Mouse (Mus musculus): ENCODE data around the gene Tor3a. TPM values are rescaled to one million over a fixed set of nuclear protein-coding genes. Genes with fewer than 3 reads are reported as not detected.

The Tor3a gene
- polyA plus RNA-seq, 2 experiments: 2.2 to 3.0 TPM

DNA sequence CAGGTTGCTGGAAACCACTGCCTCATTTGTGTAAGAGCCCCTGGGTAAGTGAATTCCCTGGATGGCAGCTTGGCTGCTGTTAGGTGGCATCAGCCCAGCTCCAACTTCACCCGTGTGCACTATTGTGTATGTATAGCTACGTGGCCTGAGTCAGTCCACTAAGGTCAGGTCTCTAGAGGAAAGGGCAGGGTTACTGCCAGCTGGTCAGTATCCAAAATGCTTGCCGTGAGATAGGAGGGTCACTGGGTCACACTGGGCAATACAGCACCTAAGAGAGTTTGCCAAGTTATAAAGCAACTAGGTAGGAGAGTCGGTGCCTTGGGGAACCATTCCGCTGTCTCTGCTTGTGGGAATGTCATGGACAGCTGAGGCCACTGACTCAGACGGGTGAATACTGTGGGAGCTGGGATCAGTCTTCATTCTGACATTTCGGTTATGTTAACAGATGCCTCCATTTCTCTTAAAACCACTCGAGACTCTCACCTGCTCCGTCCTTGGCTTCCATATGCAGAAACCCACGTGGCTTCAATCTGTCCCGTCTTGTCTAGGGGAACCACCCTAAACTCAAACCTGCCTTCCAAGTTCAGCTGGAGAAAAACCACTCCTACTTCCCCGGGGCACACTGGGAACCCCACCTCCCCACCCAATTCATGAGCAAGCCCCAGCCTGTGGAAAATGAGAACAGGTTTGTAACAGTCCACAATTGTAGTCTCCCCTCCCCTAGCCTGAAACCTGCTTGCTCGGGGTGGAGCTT lies 14.1 kb downstream of the Tor3a start:
- DNase-seq (ENCODE audit: low read depth in 3 of 3, low spot score in 3 of 3): no peak
- Histone ChIP-seq H3K4me2 (ENCODE audit: low read depth) (no peak overlapping the region), H3K27ac (no peak overlapping the region), H3K36me3 (replicated peaks; ENCODE audit: control insufficient read depth, insufficient read depth, low read depth) (no peaks in the 10 kb centered on the region), H3K27me3 (ENCODE audit: control insufficient read depth, insufficient read depth, low read length) (no peaks in the 10 kb centered on the region), H3K4me3 (ENCODE audit: insufficient read depth in 1 of 2, low read depth in 2 of 2, low read length in 2 of 2) (no peak overlapping the region), H3K9ac (replicated peaks) (no peak overlapping the region), H3K9me3 (ENCODE audit: control insufficient read depth, low read length) (no peaks in the 10 kb centered on the region), H3K4me1 (replicated peaks; ENCODE audit: control insufficient read depth in 2 of 2, insufficient read depth in 2 of 2, low read length in 1 of 2) (peaks cover 0 to 3% of the 10 kb centered on the region in 2 experiments; a peak in 2 of 4 replicates)
- 58% methylated on average over 13 of the region's 13 CpGs for WGBS (ENCODE audit: insufficient replicate concordance)
- peak; percentile 29; the same call in 1 of the 2 replicates for ATAC-seq (ENCODE audit: insufficient read depth)
- TF ChIP-seq EP300 (IDR thresholded peaks at IDR 0.05; ENCODE audit: low read depth) (no peak), CTCF (IDR thresholded peaks at IDR 0.05; ENCODE audit: low read depth) (no peak)

DNA sequence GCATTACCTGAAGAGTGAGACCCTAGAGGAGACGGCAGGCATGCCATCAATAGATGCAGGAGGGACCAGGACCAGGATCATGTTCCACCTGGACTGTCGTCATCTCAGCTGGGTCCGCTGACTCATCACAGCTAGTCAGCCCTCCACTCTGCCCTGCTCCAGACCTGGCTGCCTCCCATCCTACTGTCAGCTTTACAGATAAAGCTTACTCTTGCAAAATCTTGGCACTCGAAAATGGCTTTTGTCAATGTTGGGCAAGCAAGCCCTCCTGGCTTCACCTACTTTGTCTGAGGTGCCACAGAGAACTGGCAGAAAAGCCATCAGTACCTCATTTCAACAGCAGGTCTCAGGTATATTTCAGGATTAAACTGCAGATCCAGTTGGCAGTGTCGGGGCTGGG lies 15.5 kb downstream of the Tor3a start:
- H3K9ac ChIP-seq (replicated peaks): no peak overlapping the region
- H3K36me3 ChIP-seq (replicated peaks; ENCODE audit: control insufficient read depth, insufficient read depth, low read depth): no peaks in the 10 kb centered on the region
- H3K4me1 ChIP-seq (replicated peaks; ENCODE audit: control insufficient read depth in 2 of 2, insufficient read depth in 2 of 2, low read length in 1 of 2): peaks cover 0 to 3% of the 10 kb centered on the region in 2 experiments; a peak in 2 of 4 replicates
- no peak overlapping the region for H3K27ac ChIP-seq
- DNase-seq (ENCODE audit: low read depth in 3 of 3, low spot score in 3 of 3) (no peak), ATAC-seq (ENCODE audit: insufficient read depth) (no peak)
- H3K4me2 ChIP-seq (ENCODE audit: low read depth): no peak overlapping the region
- no peak for TF ChIP-seq EP300 (IDR thresholded peaks at IDR 0.05; ENCODE audit: low read depth)
- no peak for TF ChIP-seq CTCF (IDR thresholded peaks at IDR 0.05; ENCODE audit: low read depth)
- 67% methylated on average over 5 of the region's 5 CpGs for WGBS (ENCODE audit: insufficient replicate concordance)
- no peaks in the 10 kb centered on the region for H3K27me3 ChIP-seq (ENCODE audit: control insufficient read depth, insufficient read depth, low read length)
- H3K9me3 ChIP-seq (ENCODE audit: control insufficient read depth, low read length): no peaks in the 10 kb centered on the region
- H3K4me3 ChIP-seq (ENCODE audit: insufficient read depth in 1 of 2, low read depth in 2 of 2, low read length in 2 of 2): no peak overlapping the region

DNA sequence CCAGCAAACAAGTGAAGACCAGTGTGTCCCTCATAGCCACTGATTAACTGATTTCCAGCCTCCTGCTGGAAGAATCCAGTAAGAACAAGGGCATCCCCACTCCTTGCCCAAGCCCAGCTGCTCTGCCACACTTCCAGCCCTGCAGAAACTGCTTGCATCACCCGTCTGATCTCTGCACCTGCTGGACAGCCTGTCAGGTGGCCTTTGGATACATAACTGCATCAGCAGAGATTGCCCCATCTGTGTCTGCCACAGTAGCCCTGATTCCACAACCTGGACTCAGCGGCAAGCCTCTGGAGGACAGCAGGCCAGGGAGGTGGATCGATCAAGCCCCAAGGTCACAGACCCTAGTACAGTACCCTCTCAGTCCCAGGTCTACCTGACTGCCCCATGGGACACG lies 16.6 kb downstream of the Tor3a start:
- Histone ChIP-seq H3K27me3 (ENCODE audit: control insufficient read depth, insufficient read depth, low read length) (no peaks in the 10 kb centered on the region), H3K4me2 (ENCODE audit: low read depth) (no peak overlapping the region), H3K4me1 (replicated peaks; ENCODE audit: control insufficient read depth in 2 of 2, insufficient read depth in 2 of 2, low read length in 1 of 2) (peaks cover 0 to 3% of the 10 kb centered on the region in 2 experiments; a peak in 2 of 4 replicates), H3K9me3 (ENCODE audit: control insufficient read depth, low read length) (no peaks in the 10 kb centered on the region), H3K4me3 (ENCODE audit: insufficient read depth in 1 of 2, low read depth in 2 of 2, low read length in 2 of 2) (no peak overlapping the region), H3K9ac (replicated peaks) (no peak overlapping the region), H3K36me3 (replicated peaks; ENCODE audit: control insufficient read depth, insufficient read depth, low read depth) (no peaks in the 10 kb centered on the region), H3K27ac (no peak overlapping the region)
- TF ChIP-seq EP300 (IDR thresholded peaks at IDR 0.05; ENCODE audit: low read depth): no peak
- peak; percentile 67 for ATAC-seq (ENCODE audit: insufficient read depth)
- no peak for DNase-seq (ENCODE audit: low read depth in 3 of 3, low spot score in 3 of 3)
- WGBS (ENCODE audit: insufficient replicate concordance): 63% methylated on average over 4 of the region's 4 CpGs

DNA sequence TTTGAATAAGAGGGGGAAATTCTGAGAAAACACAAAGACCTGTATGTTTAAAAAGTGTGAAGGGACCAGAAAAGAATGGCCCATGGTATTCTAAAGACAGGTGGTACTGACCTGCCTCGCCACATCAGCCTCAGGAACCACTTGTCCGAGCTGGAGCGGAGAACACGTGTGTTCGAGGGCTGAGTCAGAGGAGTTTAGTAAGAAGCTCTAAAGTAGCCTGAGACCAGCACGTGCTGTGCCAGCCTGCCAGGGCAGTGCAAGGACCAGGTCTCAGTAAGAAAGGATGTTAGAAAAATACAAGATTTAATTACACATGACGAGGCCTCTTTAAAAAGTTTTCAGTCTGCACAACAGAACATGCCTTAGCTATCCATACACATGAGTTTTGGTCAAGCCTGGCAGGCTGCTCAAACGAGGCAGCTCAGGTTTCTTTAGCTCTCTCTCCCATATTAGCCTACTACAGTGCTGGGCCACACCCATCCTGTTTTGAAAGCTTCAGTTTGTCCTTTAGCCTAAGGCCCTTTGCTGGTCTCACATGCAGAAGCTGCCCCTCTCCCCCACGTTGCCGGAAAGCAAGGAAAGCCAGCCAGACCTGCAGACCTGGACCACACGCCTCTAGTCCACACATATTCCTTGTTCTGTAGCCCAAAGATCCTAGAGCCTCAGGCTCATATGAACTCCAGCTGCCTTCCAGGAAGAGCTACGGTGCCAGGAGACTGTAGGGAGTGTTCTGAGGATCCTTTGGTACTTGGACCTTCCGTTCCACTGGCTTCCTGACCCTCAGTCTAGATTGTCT lies 19.2 kb downstream of the Tor3a start:
- DNase-seq (ENCODE audit: low read depth in 3 of 3, low spot score in 3 of 3) (no peak), ATAC-seq (ENCODE audit: insufficient read depth) (no peak)
- H3K9ac ChIP-seq (replicated peaks): no peak overlapping the region
- TF ChIP-seq CTCF (IDR thresholded peaks at IDR 0.05; ENCODE audit: low read depth): no peak
- TF ChIP-seq EP300 (IDR thresholded peaks at IDR 0.05; ENCODE audit: low read depth): no peak
- H3K9me3 ChIP-seq (ENCODE audit: control insufficient read depth, low read length): no peaks in the 10 kb centered on the region
- WGBS (ENCODE audit: insufficient replicate concordance): 65% methylated on average over 13 of the region's 13 CpGs
- peaks cover 0 to 3% of the 10 kb centered on the region in 2 experiments; a peak in 2 of 4 replicates for H3K4me1 ChIP-seq (replicated peaks; ENCODE audit: control insufficient read depth in 2 of 2, insufficient read depth in 2 of 2, low read length in 1 of 2)
- H3K27ac ChIP-seq: no peak overlapping the region
- H3K36me3 ChIP-seq (replicated peaks; ENCODE audit: control insufficient read depth, insufficient read depth, low read depth): no peaks in the 10 kb centered on the region
- H3K4me3 ChIP-seq (ENCODE audit: insufficient read depth in 1 of 2, low read depth in 2 of 2, low read length in 2 of 2): no peak overlapping the region
- no peaks in the 10 kb centered on the region for H3K27me3 ChIP-seq (ENCODE audit: control insufficient read depth, insufficient read depth, low read length)
- no peak overlapping the region for H3K4me2 ChIP-seq (ENCODE audit: low read depth)

DNA sequence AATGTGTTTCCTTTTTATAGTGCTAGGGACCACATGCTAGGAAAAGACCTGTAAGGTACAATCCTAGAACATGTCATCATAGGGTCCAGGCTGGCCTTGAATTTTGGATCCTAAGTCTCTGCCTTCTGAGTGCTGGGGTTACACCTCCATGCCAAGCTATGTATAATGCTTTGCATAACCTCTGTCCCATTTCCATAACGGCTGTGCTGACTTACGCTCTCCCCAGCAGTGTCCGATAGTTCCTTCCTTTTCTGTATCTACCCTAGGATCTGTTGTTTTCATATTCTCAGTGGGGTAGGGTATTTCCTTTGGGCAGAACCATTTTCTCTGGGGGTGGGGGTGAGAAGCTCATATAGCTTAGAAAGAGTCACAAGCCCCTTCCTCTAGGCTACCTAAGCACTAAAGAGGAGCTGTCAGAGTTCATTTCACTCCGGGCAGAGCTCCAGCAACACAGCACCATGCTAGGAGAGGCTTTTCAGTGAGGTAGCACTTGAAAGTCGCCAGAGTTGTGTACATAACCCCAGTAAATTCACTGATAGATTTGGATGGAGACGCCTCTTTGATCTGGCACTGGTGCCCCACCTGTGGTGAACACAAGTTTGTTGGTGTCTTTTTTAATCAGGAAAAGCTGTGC lies 21.9 kb downstream of the Tor3a start:
- 37% methylated on average over 6 of the region's 6 CpGs for WGBS (ENCODE audit: insufficient replicate concordance)
- Histone ChIP-seq H3K4me3 (ENCODE audit: insufficient read depth in 1 of 2, low read depth in 2 of 2, low read length in 2 of 2) (no peak overlapping the region), H3K27me3 (ENCODE audit: control insufficient read depth, insufficient read depth, low read length) (no peaks in the 10 kb centered on the region), H3K9me3 (ENCODE audit: control insufficient read depth, low read length) (no peaks in the 10 kb centered on the region), H3K4me1 (replicated peaks; ENCODE audit: control insufficient read depth in 2 of 2, insufficient read depth in 2 of 2, low read length in 1 of 2) (peaks cover 0 to 2% of the 10 kb centered on the region in 2 experiments; a peak in 2 of 4 replicates), H3K9ac (replicated peaks) (no peak overlapping the region), H3K4me2 (ENCODE audit: low read depth) (no peak overlapping the region), H3K27ac (no peak overlapping the region), H3K36me3 (replicated peaks; ENCODE audit: control insufficient read depth, insufficient read depth, low read depth) (no peaks in the 10 kb centered on the region)
- TF ChIP-seq CTCF (IDR thresholded peaks at IDR 0.05; ENCODE audit: low read depth): no peak
- no peak for TF ChIP-seq EP300 (IDR thresholded peaks at IDR 0.05; ENCODE audit: low read depth)
- no peak for DNase-seq (ENCODE audit: low read depth in 3 of 3, low spot score in 3 of 3)
- no peak for ATAC-seq (ENCODE audit: insufficient read depth)

Data from liver, embryonic 14.5 days (tissue).